Mouse (Mus musculus): ENCODE measurements around the gene Pold4. TPM values are rescaled to one million over a fixed set of nuclear protein-coding genes. Genes with fewer than 3 reads are reported as not detected.

The Pold4 gene
- polyA plus RNA-seq, 1 experiment from 2014 or later = 35.0 TPM

- Histone ChIP-seq H3K9ac (0 out of 2 replicates have a peak overlapping the region, but pooled peaks have one; percentile 14), H3K4me3 (replicated peaks) (no peak overlapping the region; the same call in 1 of the 2 replicates), H3K4me1 (replicated peaks) (peaks cover 76% of the 10 kb centered on the region), H3K36me3 (peaks cover 9% of the 10 kb centered on the region; the same call in 1 of the 2 replicates), H3K27ac (peak overlapping the region; percentile 79), H3K27me3 (replicated peaks) (no peaks in the 10 kb centered on the region), H3K9me3 (no peaks in the 10 kb centered on the region), H3K4me2 (replicated peaks) (peak overlapping the region; percentile 48)
- WGBS = 32% methylated on average over 4 of the region's 4 CpGs
- peak; percentile 40 for ATAC-seq
Measured at GRCm38 (mm10) chr19:4220416-4220815, 11.3 kb upstream of the Pold4 start.

GRCm38 (mm10) chr19:4220957-4221743, 10.5 kb upstream of the Pold4 start:
- H3K27me3 ChIP-seq (replicated peaks) = no peaks in the 10 kb centered on the region
- H3K27ac ChIP-seq = peak overlapping the region; percentile 79
- H3K9ac ChIP-seq = peak overlapping the region; percentile 14; the same call in 1 of the 2 replicates
- peak overlapping the region; percentile 48 for H3K4me2 ChIP-seq (replicated peaks)
- H3K4me3 ChIP-seq (replicated peaks) = peak overlapping the region; percentile 24
- no peaks in the 10 kb centered on the region for H3K9me3 ChIP-seq
- peaks cover 9% of the 10 kb centered on the region; the same call in 1 of the 2 replicates for H3K36me3 ChIP-seq
- peaks cover 70% of the 10 kb centered on the region for H3K4me1 ChIP-seq (replicated peaks)
- 14% methylated on average over 14 of the region's 14 CpGs for WGBS
- ATAC-seq = peak; percentile 84

GRCm38 (mm10) chr19:4222165-4222564, 9.5 kb upstream of the Pold4 start:
- no peaks in the 10 kb centered on the region for H3K9me3 ChIP-seq
- no peak overlapping the region for H3K9ac ChIP-seq
- no peaks in the 10 kb centered on the region for H3K27me3 ChIP-seq (replicated peaks)
- 62% methylated on average over 11 of the region's 11 CpGs for WGBS
- peaks cover 60% of the 10 kb centered on the region for H3K4me1 ChIP-seq (replicated peaks)
- H3K36me3 ChIP-seq = peaks cover 9% of the 10 kb centered on the region; the same call in 1 of the 2 replicates
- H3K4me3 ChIP-seq (replicated peaks) = no peak overlapping the region
- H3K27ac ChIP-seq = no peak overlapping the region; the same call in 1 of the 2 replicates
- no peak for ATAC-seq
- peak overlapping the region; percentile 48 for H3K4me2 ChIP-seq (replicated peaks)

GRCm38 (mm10) chr19:4226779-4227178, 4.9 kb upstream of the Pold4 start:
- no peaks in the 10 kb centered on the region for H3K27me3 ChIP-seq (replicated peaks)
- H3K4me3 ChIP-seq (replicated peaks) = no peak overlapping the region
- WGBS = 85% methylated on average over 7 of the region's 7 CpGs
- H3K27ac ChIP-seq = no peak overlapping the region
- peaks cover 37% of the 10 kb centered on the region for H3K4me1 ChIP-seq (replicated peaks)
- no peak overlapping the region for H3K4me2 ChIP-seq (replicated peaks)
- no peak overlapping the region for H3K9ac ChIP-seq
- peaks cover 9% of the 10 kb centered on the region; the same call in 1 of the 2 replicates for H3K36me3 ChIP-seq
- ATAC-seq = no peak
- H3K9me3 ChIP-seq = no peaks in the 10 kb centered on the region

GRCm38 (mm10) chr19:4227446-4227845, 4.3 kb upstream of the Pold4 start:
- ATAC-seq = no peak
- H3K4me1 ChIP-seq (replicated peaks) = peaks cover 34% of the 10 kb centered on the region

GRCm38 (mm10) chr19:4227894-4228678, 3.6 kb upstream of the Pold4 start:
- H3K4me3 ChIP-seq (replicated peaks) = no peak overlapping the region
- no peaks in the 10 kb centered on the region for H3K27me3 ChIP-seq (replicated peaks)
- H3K4me2 ChIP-seq (replicated peaks) = no peak overlapping the region
- H3K27ac ChIP-seq = 0 out of 2 replicates have a peak overlapping the region, but pooled peaks have one; percentile 15
- H3K36me3 ChIP-seq = 0 out of 2 replicates have a peak, but pooled peaks cover 4% of the 10 kb centered on the region
- 14% methylated on average over 8 of the region's 8 CpGs for WGBS
- H3K9ac ChIP-seq = no peak overlapping the region
- peaks cover 35% of the 10 kb centered on the region for H3K4me1 ChIP-seq (replicated peaks)
- no peaks in the 10 kb centered on the region for H3K9me3 ChIP-seq
- ATAC-seq = peak; percentile 24; the same call in 1 of the 2 replicates

More at GRCm38 (mm10) chr19:4227446-4227845, 4.3 kb upstream of the Pold4 start:
- H3K4me2 ChIP-seq (replicated peaks) = no peak overlapping the region
- 69% methylated on average over 5 of the region's 5 CpGs for WGBS
- 0 out of 2 replicates have a peak, but pooled peaks cover 5% of the 10 kb centered on the region for H3K36me3 ChIP-seq
- H3K4me3 ChIP-seq (replicated peaks) = no peak overlapping the region
- H3K9ac ChIP-seq = no peak overlapping the region
- H3K27ac ChIP-seq = no peak overlapping the region
- no peaks in the 10 kb centered on the region for H3K27me3 ChIP-seq (replicated peaks)
- H3K9me3 ChIP-seq = no peaks in the 10 kb centered on the region

- Histone ChIP-seq H3K27ac (no peak overlapping the region), H3K4me2 (replicated peaks) (no peak overlapping the region), H3K4me3 (replicated peaks) (no peak overlapping the region), H3K9ac (no peak overlapping the region), H3K27me3 (replicated peaks) (no peaks in the 10 kb centered on the region), H3K4me1 (replicated peaks) (peaks cover 31% of the 10 kb centered on the region), H3K36me3 (no peaks in the 10 kb centered on the region), H3K9me3 (no peaks in the 10 kb centered on the region)
- WGBS = 59% methylated on average over 4 of the region's 4 CpGs
- ATAC-seq = no peak
Measured at GRCm38 (mm10) chr19:4228891-4229290, 2.8 kb upstream of the Pold4 start.

GRCm38 (mm10) chr19:4229451-4230076, 2.1 kb upstream of the Pold4 start:
- 25% methylated on average over 9 of the region's 9 CpGs for WGBS
- Histone ChIP-seq H3K9me3 (no peaks in the 10 kb centered on the region), H3K36me3 (no peaks in the 10 kb centered on the region), H3K4me3 (replicated peaks) (no peak overlapping the region), H3K4me1 (replicated peaks) (peaks cover 31% of the 10 kb centered on the region), H3K27ac (peak overlapping the region; percentile 44; the same call in 1 of the 2 replicates), H3K9ac (peak overlapping the region; percentile 11; the same call in 1 of the 2 replicates), H3K27me3 (replicated peaks) (no peaks in the 10 kb centered on the region), H3K4me2 (replicated peaks) (peak overlapping the region; percentile 39)
- peak; percentile 29; the same call in 1 of the 2 replicates for ATAC-seq

GRCm38 (mm10) chr19:4230415-4230814, 1.3 kb upstream of the Pold4 start:
- H3K27me3 ChIP-seq (replicated peaks) = no peaks in the 10 kb centered on the region
- WGBS = 76% methylated on average over 8 of the region's 8 CpGs
- ATAC-seq = no peak
- H3K4me1 ChIP-seq (replicated peaks) = peaks cover 31% of the 10 kb centered on the region
- H3K27ac ChIP-seq = 0 out of 2 replicates have a peak overlapping the region, but pooled peaks have one; percentile 44
- H3K9ac ChIP-seq = no peak overlapping the region; the same call in 1 of the 2 replicates
- no peaks in the 10 kb centered on the region for H3K9me3 ChIP-seq
- H3K4me2 ChIP-seq (replicated peaks) = no peak overlapping the region
- H3K4me3 ChIP-seq (replicated peaks) = no peak overlapping the region
- H3K36me3 ChIP-seq = no peaks in the 10 kb centered on the region

- no peaks in the 10 kb centered on the region for H3K27me3 ChIP-seq (replicated peaks)
- no peaks in the 10 kb centered on the region for H3K9me3 ChIP-seq
- H3K4me1 ChIP-seq (replicated peaks) = peaks cover 31% of the 10 kb centered on the region
- WGBS = 33% methylated on average over 2 of the region's 2 CpGs
- peak overlapping the region; percentile 81 for H3K4me2 ChIP-seq (replicated peaks)
- ATAC-seq = peak; percentile 15
- no peaks in the 10 kb centered on the region for H3K36me3 ChIP-seq
- peak overlapping the region; percentile 57 for H3K9ac ChIP-seq
- H3K27ac ChIP-seq = peak overlapping the region; percentile 84
- peak overlapping the region; percentile 50 for H3K4me3 ChIP-seq (replicated peaks)
Measured at GRCm38 (mm10) chr19:4232186-4232572, 480 bp downstream of the Pold4 start.

GRCm38 (mm10) chr19:4232651-4233050, 952 bp downstream of the Pold4 start:
- ATAC-seq = no peak
- Histone ChIP-seq H3K36me3 (no peaks in the 10 kb centered on the region), H3K9ac (no peak overlapping the region), H3K4me3 (replicated peaks) (no peak overlapping the region), H3K27ac (no peak overlapping the region), H3K9me3 (no peaks in the 10 kb centered on the region), H3K27me3 (replicated peaks) (no peaks in the 10 kb centered on the region), H3K4me1 (replicated peaks) (peaks cover 31% of the 10 kb centered on the region), H3K4me2 (replicated peaks) (peak overlapping the region; percentile 81)
- 86% methylated on average over 7 of the region's 7 CpGs for WGBS

All from intestine, embryonic 15.5 days (tissue).